Mouse (Mus musculus): ENCODE measurements around the gene Tmem168. TPM values are rescaled to one million over a fixed set of nuclear protein-coding genes. Genes with fewer than 3 reads are reported as not detected.

The Tmem168 gene
- polyA plus RNA-seq, 1 experiment from 2014 or later = 40.1 TPM

GRCm38 (mm10) chr6:13606921-13607620 is 829 bp downstream of the Tmem168 start:
- Histone ChIP-seq H3K9ac (ENCODE audit: low read length) (peak overlapping the region; percentile 85), H3K4me2 (ENCODE audit: low read length) (peak overlapping the region; percentile 75), H3K9me3 (ENCODE audit: control insufficient read depth, low read length) (no peaks in the 10 kb centered on the region), H3K36me3 (ENCODE audit: control insufficient read depth, insufficient read depth, low read length) (peaks cover 12% of the 10 kb centered on the region), H3K27me3 (ENCODE audit: control insufficient read depth, insufficient read depth, low read length) (no peaks in the 10 kb centered on the region), H3K4me3 (ENCODE audit: control insufficient read depth in 1 of 2, insufficient read depth in 1 of 2, low read depth in 1 of 2, low read length in 2 of 2) (peak overlapping the region; percentile 76 to 85), H3K27ac (replicated peaks in 1 of 2; ENCODE audit: control insufficient read depth in 1 of 2, insufficient read depth in 1 of 2, low read depth in 2 of 2, low read length in 2 of 2) (peak overlapping the region; percentile 95 to 97), H3K4me1 (ENCODE audit: control insufficient read depth in 2 of 2, insufficient read depth in 2 of 2, low read length in 2 of 2) (peaks cover 0 to 22% of the 10 kb centered on the region in 2 experiments; a peak in 3 of 4 replicates)
- 10% methylated on average over 15 of the region's 15 CpGs for WGBS
- ATAC-seq (ENCODE audit: insufficient number of reproducible peaks, insufficient read depth, low FRiP score, low read depth) = no peak

GRCm38 (mm10) chr6:13606394-13606793 is 1.5 kb downstream of the Tmem168 start:
- H3K36me3 ChIP-seq (ENCODE audit: control insufficient read depth, insufficient read depth, low read length) = peaks cover 14% of the 10 kb centered on the region
- 67% methylated on average over 4 of the region's 4 CpGs for WGBS
- H3K4me3 ChIP-seq (ENCODE audit: control insufficient read depth in 1 of 2, insufficient read depth in 1 of 2, low read depth in 1 of 2, low read length in 2 of 2) = peak overlapping the region in 1 of 2 experiments; percentile 85; a peak in 3 of 4 replicates
- no peak for ATAC-seq (ENCODE audit: insufficient number of reproducible peaks, insufficient read depth, low FRiP score, low read depth)
- no peaks in the 10 kb centered on the region for H3K27me3 ChIP-seq (ENCODE audit: control insufficient read depth, insufficient read depth, low read length)
- peak overlapping the region; percentile 85; the same call in 1 of the 2 replicates for H3K9ac ChIP-seq (ENCODE audit: low read length)
- peaks cover 4 to 29% of the 10 kb centered on the region in 2 experiments for H3K4me1 ChIP-seq (ENCODE audit: control insufficient read depth in 2 of 2, insufficient read depth in 2 of 2, low read length in 2 of 2)
- peak overlapping the region; percentile 95 to 97 for H3K27ac ChIP-seq (replicated peaks in 1 of 2; ENCODE audit: control insufficient read depth in 1 of 2, insufficient read depth in 1 of 2, low read depth in 2 of 2, low read length in 2 of 2)
- H3K4me2 ChIP-seq (ENCODE audit: low read length) = peak overlapping the region; percentile 75
- H3K9me3 ChIP-seq (ENCODE audit: control insufficient read depth, low read length) = no peaks in the 10 kb centered on the region

- H3K36me3 ChIP-seq (ENCODE audit: control insufficient read depth, insufficient read depth, low read length) = peaks cover 14% of the 10 kb centered on the region
- no peaks in the 10 kb centered on the region for H3K27me3 ChIP-seq (ENCODE audit: control insufficient read depth, insufficient read depth, low read length)
- WGBS = 92% methylated on average over 6 of the region's 6 CpGs
- H3K9me3 ChIP-seq (ENCODE audit: control insufficient read depth, low read length) = no peaks in the 10 kb centered on the region
- H3K4me2 ChIP-seq (ENCODE audit: low read length) = no peak overlapping the region
- no peak overlapping the region for H3K27ac ChIP-seq (replicated peaks in 1 of 2; ENCODE audit: control insufficient read depth in 1 of 2, insufficient read depth in 1 of 2, low read depth in 2 of 2, low read length in 2 of 2)
- no peak overlapping the region for H3K9ac ChIP-seq (ENCODE audit: low read length)
- H3K4me1 ChIP-seq (ENCODE audit: control insufficient read depth in 2 of 2, insufficient read depth in 2 of 2, low read length in 2 of 2) = peaks cover 6 to 35% of the 10 kb centered on the region in 2 experiments
- no peak overlapping the region for H3K4me3 ChIP-seq (ENCODE audit: control insufficient read depth in 1 of 2, insufficient read depth in 1 of 2, low read depth in 1 of 2, low read length in 2 of 2)
- ATAC-seq (ENCODE audit: insufficient number of reproducible peaks, insufficient read depth, low FRiP score, low read depth) = no peak
Measured at GRCm38 (mm10) chr6:13603134-13603533, 4.8 kb downstream of the Tmem168 start.

GRCm38 (mm10) chr6:13601587-13601986 is 6.3 kb downstream of the Tmem168 start:
- Histone ChIP-seq H3K4me1 (ENCODE audit: control insufficient read depth in 2 of 2, insufficient read depth in 2 of 2, low read length in 2 of 2) (peaks cover 6 to 30% of the 10 kb centered on the region in 2 experiments), H3K4me2 (ENCODE audit: low read length) (peak overlapping the region; percentile 50), H3K9me3 (ENCODE audit: control insufficient read depth, low read length) (no peaks in the 10 kb centered on the region), H3K4me3 (ENCODE audit: control insufficient read depth in 1 of 2, insufficient read depth in 1 of 2, low read depth in 1 of 2, low read length in 2 of 2) (0 out of 4 replicates have a peak overlapping the region, but pooled peaks of 1 of the 2 experiments have one; percentile 3), H3K9ac (ENCODE audit: low read length) (peak overlapping the region; percentile 38; the same call in 1 of the 2 replicates), H3K27ac (replicated peaks in 1 of 2; ENCODE audit: control insufficient read depth in 1 of 2, insufficient read depth in 1 of 2, low read depth in 2 of 2, low read length in 2 of 2) (peak overlapping the region; percentile 14 to 44; a peak in 3 of 4 replicates), H3K36me3 (ENCODE audit: control insufficient read depth, insufficient read depth, low read length) (peaks cover 22% of the 10 kb centered on the region), H3K27me3 (ENCODE audit: control insufficient read depth, insufficient read depth, low read length) (no peaks in the 10 kb centered on the region)
- WGBS = 32% methylated on average over 6 of the region's 6 CpGs
- ATAC-seq (ENCODE audit: insufficient number of reproducible peaks, insufficient read depth, low FRiP score, low read depth) = no peak

- 0 out of 2 replicates have a peak overlapping the region, but pooled peaks have one; percentile 14 for H3K4me2 ChIP-seq (ENCODE audit: low read length)
- WGBS = 53% methylated on average over 7 of the region's 7 CpGs
- ATAC-seq (ENCODE audit: insufficient number of reproducible peaks, insufficient read depth, low FRiP score, low read depth) = no peak; the same call in 1 of the 2 replicates
- peaks cover 38% of the 10 kb centered on the region for H3K36me3 ChIP-seq (ENCODE audit: control insufficient read depth, insufficient read depth, low read length)
- peaks cover 6 to 20% of the 10 kb centered on the region in 2 experiments for H3K4me1 ChIP-seq (ENCODE audit: control insufficient read depth in 2 of 2, insufficient read depth in 2 of 2, low read length in 2 of 2)
- no peak overlapping the region for H3K4me3 ChIP-seq (ENCODE audit: control insufficient read depth in 1 of 2, insufficient read depth in 1 of 2, low read depth in 1 of 2, low read length in 2 of 2)
- H3K9ac ChIP-seq (ENCODE audit: low read length) = no peak overlapping the region
- H3K27me3 ChIP-seq (ENCODE audit: control insufficient read depth, insufficient read depth, low read length) = no peaks in the 10 kb centered on the region
- 0 out of 4 replicates have a peak overlapping the region, but pooled peaks of 1 of the 2 experiments have one; percentile 7 for H3K27ac ChIP-seq (replicated peaks in 1 of 2; ENCODE audit: control insufficient read depth in 1 of 2, insufficient read depth in 1 of 2, low read depth in 2 of 2, low read length in 2 of 2)
- H3K9me3 ChIP-seq (ENCODE audit: control insufficient read depth, low read length) = no peaks in the 10 kb centered on the region
Measured at GRCm38 (mm10) chr6:13598239-13598923, 9.5 kb downstream of the Tmem168 start.

- 74% methylated on average over 4 of the region's 4 CpGs for WGBS
- Histone ChIP-seq H3K36me3 (ENCODE audit: control insufficient read depth, insufficient read depth, low read length) (peaks cover 65% of the 10 kb centered on the region), H3K4me3 (ENCODE audit: control insufficient read depth in 1 of 2, insufficient read depth in 1 of 2, low read depth in 1 of 2, low read length in 2 of 2) (no peak overlapping the region), H3K4me1 (ENCODE audit: control insufficient read depth in 2 of 2, insufficient read depth in 2 of 2, low read length in 2 of 2) (no peaks in the 10 kb centered on the region; a peak in 1 of 4 replicates), H3K27ac (replicated peaks in 1 of 2; ENCODE audit: control insufficient read depth in 1 of 2, insufficient read depth in 1 of 2, low read depth in 2 of 2, low read length in 2 of 2) (no peak overlapping the region), H3K27me3 (ENCODE audit: control insufficient read depth, insufficient read depth, low read length) (no peaks in the 10 kb centered on the region), H3K9ac (ENCODE audit: low read length) (no peak overlapping the region), H3K4me2 (ENCODE audit: low read length) (no peak overlapping the region), H3K9me3 (ENCODE audit: control insufficient read depth, low read length) (no peaks in the 10 kb centered on the region)
- ATAC-seq (ENCODE audit: insufficient number of reproducible peaks, insufficient read depth, low FRiP score, low read depth) = no peak
Measured at GRCm38 (mm10) chr6:13592729-13593345, 15.1 kb downstream of the Tmem168 start.

- Histone ChIP-seq H3K4me1 (ENCODE audit: control insufficient read depth in 2 of 2, insufficient read depth in 2 of 2, low read length in 2 of 2) (no peaks in the 10 kb centered on the region; a peak in 1 of 4 replicates), H3K9ac (ENCODE audit: low read length) (no peak overlapping the region), H3K4me3 (ENCODE audit: control insufficient read depth in 1 of 2, insufficient read depth in 1 of 2, low read depth in 1 of 2, low read length in 2 of 2) (no peak overlapping the region), H3K27me3 (ENCODE audit: control insufficient read depth, insufficient read depth, low read length) (no peaks in the 10 kb centered on the region), H3K27ac (replicated peaks in 1 of 2; ENCODE audit: control insufficient read depth in 1 of 2, insufficient read depth in 1 of 2, low read depth in 2 of 2, low read length in 2 of 2) (no peak overlapping the region), H3K9me3 (ENCODE audit: control insufficient read depth, low read length) (no peaks in the 10 kb centered on the region), H3K36me3 (ENCODE audit: control insufficient read depth, insufficient read depth, low read length) (peaks cover 56% of the 10 kb centered on the region), H3K4me2 (ENCODE audit: low read length) (no peak overlapping the region)
- 24% methylated on average over 2 of the region's 2 CpGs for WGBS
- no peak for ATAC-seq (ENCODE audit: insufficient number of reproducible peaks, insufficient read depth, low FRiP score, low read depth)
Measured at GRCm38 (mm10) chr6:13586560-13586959, 21.3 kb downstream of the Tmem168 start.
